Mouse (Mus musculus): Measurements from ENCODE around the gene Ankrd12. TPM values are rescaled to one million over a fixed set of nuclear protein-coding genes. Genes with fewer than 3 reads are reported as not detected.

Ankrd12 gene
- total and polyA plus RNA-seq, 2 experiments from 2014 or later = 63.4 to 229 TPM

GRCm38 (mm10) chr17:66118991-66119390, 42.1 kb upstream of the Ankrd12 start:
- Histone ChIP-seq H3K9me3 (ENCODE audit: low read length) (no peaks in the 10 kb centered on the region), H3K4me3 (ENCODE audit: low read depth, low read length) (no peak overlapping the region), H3K4me2 (ENCODE audit: low read depth, low read length, poor library complexity, severe bottlenecking) (no peak overlapping the region), H3K4me1 (ENCODE audit: insufficient read depth, low read length) (0 out of 2 replicates have a peak, but pooled peaks cover 1% of the 10 kb centered on the region), H3K9ac (replicated peaks; ENCODE audit: low read length, poor library complexity, severe bottlenecking) (no peak overlapping the region), H3K36me3 (ENCODE audit: insufficient read depth, low read length) (peaks cover 59% of the 10 kb centered on the region), H3K27ac (ENCODE audit: low read depth, low read length) (no peak overlapping the region), H3K27me3 (ENCODE audit: insufficient read depth, low read length) (no peaks in the 10 kb centered on the region)
- no peak for DNase-seq (ENCODE audit: low spot score)
- ATAC-seq (ENCODE audit: low FRiP score) = no peak
- TF ChIP-seq CTCF (IDR thresholded peaks at IDR 0.05) = no peak
- WGBS = 89% methylated on average over 8 of the region's 8 CpGs

- Histone ChIP-seq H3K9me3 (ENCODE audit: low read length) (no peaks in the 10 kb centered on the region), H3K4me3 (ENCODE audit: low read depth, low read length) (peak overlapping the region; percentile 66), H3K27me3 (ENCODE audit: insufficient read depth, low read length) (no peaks in the 10 kb centered on the region), H3K4me2 (ENCODE audit: low read depth, low read length, poor library complexity, severe bottlenecking) (peak overlapping the region; percentile 54), H3K9ac (replicated peaks; ENCODE audit: low read length, poor library complexity, severe bottlenecking) (peak overlapping the region; percentile 61), H3K36me3 (ENCODE audit: insufficient read depth, low read length) (peaks cover 31% of the 10 kb centered on the region), H3K27ac (ENCODE audit: low read depth, low read length) (no peak overlapping the region), H3K4me1 (ENCODE audit: insufficient read depth, low read length) (peaks cover 3% of the 10 kb centered on the region; the same call in 1 of the 2 replicates)
- DNase-seq (ENCODE audit: low spot score) (no peak), ATAC-seq (ENCODE audit: low FRiP score) (no peak)
- no peak for TF ChIP-seq CTCF (IDR thresholded peaks at IDR 0.05)
- WGBS = 43% methylated on average over 4 of the region's 4 CpGs
These were observed 35.3 kb upstream of the Ankrd12 start for GRCm38 (mm10) chr17:66112166-66112565.

- DNase-seq (ENCODE audit: low spot score) (peak; percentile 94), ATAC-seq (ENCODE audit: low FRiP score) (peak; percentile 95)
- Histone ChIP-seq H3K4me2 (ENCODE audit: low read depth, low read length, poor library complexity, severe bottlenecking) (peak within 1 kb of the TSS; percentile 54), H3K36me3 (ENCODE audit: insufficient read depth, low read length) (peaks cover 24% of the 10 kb centered on the region), H3K27ac (ENCODE audit: low read depth, low read length) (peak within 1 kb of the TSS; percentile 45), H3K9me3 (ENCODE audit: low read length) (no peaks in the 10 kb centered on the region), H3K27me3 (ENCODE audit: insufficient read depth, low read length) (no peaks in the 10 kb centered on the region), H3K4me3 (ENCODE audit: low read depth, low read length) (peak within 1 kb of the TSS; percentile 66), H3K9ac (replicated peaks; ENCODE audit: low read length, poor library complexity, severe bottlenecking) (peak within 1 kb of the TSS; percentile 61), H3K4me1 (ENCODE audit: insufficient read depth, low read length) (peaks cover 3% of the 10 kb centered on the region; the same call in 1 of the 2 replicates)
- TF ChIP-seq CTCF (IDR thresholded peaks at IDR 0.05) = peak; percentile 33; the same call in 1 of the 2 replicates
- WGBS = under 1% methylated on average over 39 of the region's 41 CpGs
These were observed 34.6 kb upstream of the Ankrd12 start, which contains the start of gene Washc1 for GRCm38 (mm10) chr17:66111402-66111959. Washc1 (plus strand) TSS chr17:66111545.

GRCm38 (mm10) chr17:66110746-66111145, 33.9 kb upstream of the Ankrd12 start:
- peak overlapping the region; percentile 54 for H3K4me2 ChIP-seq (ENCODE audit: low read depth, low read length, poor library complexity, severe bottlenecking)
- TF ChIP-seq CTCF (IDR thresholded peaks at IDR 0.05) = no peak
- DNase-seq (ENCODE audit: low spot score) = no peak
- H3K4me1 ChIP-seq (ENCODE audit: insufficient read depth, low read length) = peaks cover 3% of the 10 kb centered on the region; the same call in 1 of the 2 replicates
- no peak overlapping the region for H3K27ac ChIP-seq (ENCODE audit: low read depth, low read length)
- no peaks in the 10 kb centered on the region for H3K27me3 ChIP-seq (ENCODE audit: insufficient read depth, low read length)
- WGBS = 41% methylated on average over 6 of the region's 6 CpGs
- ATAC-seq (ENCODE audit: low FRiP score) = no peak
- no peaks in the 10 kb centered on the region for H3K9me3 ChIP-seq (ENCODE audit: low read length)
- H3K36me3 ChIP-seq (ENCODE audit: insufficient read depth, low read length) = peaks cover 18% of the 10 kb centered on the region
- peak overlapping the region; percentile 66 for H3K4me3 ChIP-seq (ENCODE audit: low read depth, low read length)
- peak overlapping the region; percentile 61; the same call in 1 of the 2 replicates for H3K9ac ChIP-seq (replicated peaks; ENCODE audit: low read length, poor library complexity, severe bottlenecking)

GRCm38 (mm10) chr17:66108198-66108597, 31.3 kb upstream of the Ankrd12 start:
- DNase-seq (ENCODE audit: low spot score) (no peak), ATAC-seq (ENCODE audit: low FRiP score) (no peak)
- no peak overlapping the region for H3K27ac ChIP-seq (ENCODE audit: low read depth, low read length)
- no peak overlapping the region for H3K9ac ChIP-seq (replicated peaks; ENCODE audit: low read length, poor library complexity, severe bottlenecking)
- H3K9me3 ChIP-seq (ENCODE audit: low read length) = no peaks in the 10 kb centered on the region
- no peak for TF ChIP-seq CTCF (IDR thresholded peaks at IDR 0.05)
- H3K4me3 ChIP-seq (ENCODE audit: low read depth, low read length) = no peak overlapping the region
- no peak overlapping the region for H3K4me2 ChIP-seq (ENCODE audit: low read depth, low read length, poor library complexity, severe bottlenecking)
- peaks cover 3% of the 10 kb centered on the region; the same call in 1 of the 2 replicates for H3K4me1 ChIP-seq (ENCODE audit: insufficient read depth, low read length)
- WGBS = 85% methylated on average over 4 of the region's 4 CpGs
- no peaks in the 10 kb centered on the region for H3K36me3 ChIP-seq (ENCODE audit: insufficient read depth, low read length)
- no peaks in the 10 kb centered on the region for H3K27me3 ChIP-seq (ENCODE audit: insufficient read depth, low read length)

- no peak for TF ChIP-seq CTCF (IDR thresholded peaks at IDR 0.05)
- ATAC-seq (ENCODE audit: low FRiP score) (no peak), DNase-seq (ENCODE audit: low spot score) (no peak)
- no peak overlapping the region for H3K4me2 ChIP-seq (ENCODE audit: low read depth, low read length, poor library complexity, severe bottlenecking)
- no peaks in the 10 kb centered on the region for H3K9me3 ChIP-seq (ENCODE audit: low read length)
- H3K36me3 ChIP-seq (ENCODE audit: insufficient read depth, low read length) = no peaks in the 10 kb centered on the region
- WGBS = 65% methylated on average over 8 of the region's 8 CpGs
- H3K4me3 ChIP-seq (ENCODE audit: low read depth, low read length) = no peak overlapping the region
- no peak overlapping the region for H3K27ac ChIP-seq (ENCODE audit: low read depth, low read length)
- peaks cover 3% of the 10 kb centered on the region; the same call in 1 of the 2 replicates for H3K4me1 ChIP-seq (ENCODE audit: insufficient read depth, low read length)
- H3K9ac ChIP-seq (replicated peaks; ENCODE audit: low read length, poor library complexity, severe bottlenecking) = no peak overlapping the region
- no peaks in the 10 kb centered on the region for H3K27me3 ChIP-seq (ENCODE audit: insufficient read depth, low read length)
These were observed 30.6 kb upstream of the Ankrd12 start for GRCm38 (mm10) chr17:66107466-66107865.

Measured in midbrain, postnatal 0 days (tissue).